Mouse (Mus musculus): ENCODE measurements around the gene Rptor. TPM values are rescaled to one million over a fixed set of nuclear protein-coding genes. Genes with fewer than 3 reads are reported as not detected.

Rptor gene
- 18.3 and 19.0 TPM in 2 replicates for polyA plus RNA-seq (2016; fragmentation: Nextera tagmentation; extraction: Ambion mirVana)

- Histone ChIP-seq H3K9ac (replicated peaks) (peak within 1 kb of the TSS; percentile 98), H3K4me3 (peak within 1 kb of the TSS; percentile 100), H3K4me1 (peaks cover 11% of the 10 kb centered on the region), H3K27me3 (no peaks in the 10 kb centered on the region), H3K36me3 (no peaks in the 10 kb centered on the region; the same call in 1 of the 2 replicates), H3K4me2 (replicated peaks) (peak within 1 kb of the TSS; percentile 94), H3K9me3 (no peaks in the 10 kb centered on the region), H3K27ac (replicated peaks) (peak within 1 kb of the TSS; percentile 84)
- peak; percentile 97 for ATAC-seq (ENCODE audit: low FRiP score, low read depth)
- under 1% methylated on average over 63 of the region's 63 CpGs for WGBS
Observed at GRCm38 (mm10) chr11:119602763-119603526, at the start of gene Rptor. TSS of gene Rptor (plus strand) at chr11:119602905.

DNA sequence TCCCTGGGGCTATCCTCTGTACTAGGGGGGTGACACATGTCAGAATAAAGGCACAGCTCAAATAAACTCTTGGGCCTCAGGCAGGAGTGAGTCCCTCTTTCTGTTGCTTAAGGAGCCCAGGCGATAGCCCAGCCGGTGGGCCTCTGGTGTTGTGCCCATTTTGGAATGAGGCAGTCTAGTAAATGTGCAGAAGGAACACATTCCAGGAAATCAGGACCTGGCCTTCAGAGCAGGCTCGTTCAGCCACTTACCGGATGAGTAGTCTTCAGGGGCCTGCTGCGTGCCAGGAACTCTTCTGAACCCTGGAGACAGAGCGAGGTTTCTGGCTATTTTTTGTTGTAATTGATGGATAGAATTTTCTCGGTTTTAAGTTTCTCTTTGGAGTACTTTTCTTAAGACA lies 48.0 kb upstream of the Rptor start:
- H3K9me3 ChIP-seq, result no peaks in the 10 kb centered on the region
- H3K4me3 ChIP-seq, result no peak overlapping the region
- peaks cover 39% of the 10 kb centered on the region for H3K4me1 ChIP-seq
- H3K27ac ChIP-seq (replicated peaks), result no peak overlapping the region
- WGBS, result 87% methylated on average over 7 of the region's 7 CpGs
- H3K9ac ChIP-seq (replicated peaks), result no peak overlapping the region
- ATAC-seq (ENCODE audit: low FRiP score, low read depth), result no peak
- no peak overlapping the region for H3K4me2 ChIP-seq (replicated peaks)
- no peaks in the 10 kb centered on the region for H3K36me3 ChIP-seq
- H3K27me3 ChIP-seq, result peaks cover 83% of the 10 kb centered on the region

- Histone ChIP-seq H3K9me3 (no peaks in the 10 kb centered on the region), H3K36me3 (no peaks in the 10 kb centered on the region), H3K4me2 (replicated peaks) (no peak overlapping the region), H3K27ac (replicated peaks) (no peak overlapping the region), H3K9ac (replicated peaks) (no peak overlapping the region), H3K27me3 (peaks cover 83% of the 10 kb centered on the region), H3K4me3 (no peak overlapping the region), H3K4me1 (peaks cover 41% of the 10 kb centered on the region)
- ATAC-seq (ENCODE audit: low FRiP score, low read depth), result no peak
- WGBS, result 85% methylated on average over 7 of the region's 7 CpGs
Observed at GRCm38 (mm10) chr11:119555170-119555569, 47.5 kb upstream of the Rptor start.

DNA sequence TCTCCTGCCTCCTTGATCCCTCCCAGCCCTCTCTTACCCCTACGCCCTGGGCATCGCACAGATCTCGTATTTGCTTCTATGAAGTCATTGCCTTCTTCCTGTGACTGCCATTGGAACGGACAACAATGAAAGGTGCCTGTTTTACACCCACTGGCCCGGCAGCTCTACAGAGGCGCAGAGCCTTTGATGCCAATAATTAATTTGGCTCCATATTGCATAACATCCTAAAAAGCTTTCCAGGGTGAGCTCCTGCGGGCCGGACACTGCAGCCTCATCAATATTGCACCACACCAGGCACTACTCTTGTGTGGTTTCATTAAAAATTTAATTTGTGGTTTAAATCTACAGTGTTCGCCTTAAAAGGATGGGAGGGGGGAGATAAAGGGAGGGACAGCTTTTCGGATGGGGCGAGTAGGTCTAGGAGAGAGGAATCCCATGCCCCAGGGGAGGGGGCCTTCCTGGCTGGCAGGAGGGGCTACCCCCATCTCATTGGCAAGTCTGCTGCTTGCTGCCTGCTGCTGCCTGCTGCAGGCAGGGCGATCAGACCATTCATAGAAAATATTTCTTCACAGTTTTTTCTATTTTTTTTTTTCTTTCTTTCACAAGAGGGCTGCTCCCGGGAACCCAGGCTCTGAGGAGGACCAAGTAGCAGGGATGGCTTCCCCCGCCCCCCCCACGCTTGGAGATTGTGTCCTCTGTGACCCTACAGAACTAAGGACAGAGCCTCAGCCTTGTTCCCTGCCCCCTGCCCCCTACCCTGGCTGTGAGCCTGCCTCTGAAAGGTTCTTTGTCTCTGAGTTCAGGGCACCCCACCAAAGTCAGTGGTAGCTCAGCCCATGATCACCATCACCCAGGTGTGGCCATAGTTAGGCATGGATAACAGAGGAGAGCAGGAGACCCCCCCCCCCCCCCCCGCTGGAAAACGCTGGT lies 44.5 kb upstream of the Rptor start:
- Histone ChIP-seq H3K4me1 (peaks cover 30% of the 10 kb centered on the region), H3K4me2 (replicated peaks) (peak overlapping the region; percentile 37), H3K27ac (replicated peaks) (peak overlapping the region; percentile 87), H3K4me3 (no peak overlapping the region), H3K36me3 (no peaks in the 10 kb centered on the region), H3K9ac (replicated peaks) (0 out of 2 replicates have a peak overlapping the region, but pooled peaks have one; percentile 0), H3K9me3 (no peaks in the 10 kb centered on the region), H3K27me3 (peaks cover 79% of the 10 kb centered on the region)
- WGBS, result 17% methylated on average over 17 of the region's 17 CpGs
- ATAC-seq (ENCODE audit: low FRiP score, low read depth), result peak; percentile 57

DNA sequence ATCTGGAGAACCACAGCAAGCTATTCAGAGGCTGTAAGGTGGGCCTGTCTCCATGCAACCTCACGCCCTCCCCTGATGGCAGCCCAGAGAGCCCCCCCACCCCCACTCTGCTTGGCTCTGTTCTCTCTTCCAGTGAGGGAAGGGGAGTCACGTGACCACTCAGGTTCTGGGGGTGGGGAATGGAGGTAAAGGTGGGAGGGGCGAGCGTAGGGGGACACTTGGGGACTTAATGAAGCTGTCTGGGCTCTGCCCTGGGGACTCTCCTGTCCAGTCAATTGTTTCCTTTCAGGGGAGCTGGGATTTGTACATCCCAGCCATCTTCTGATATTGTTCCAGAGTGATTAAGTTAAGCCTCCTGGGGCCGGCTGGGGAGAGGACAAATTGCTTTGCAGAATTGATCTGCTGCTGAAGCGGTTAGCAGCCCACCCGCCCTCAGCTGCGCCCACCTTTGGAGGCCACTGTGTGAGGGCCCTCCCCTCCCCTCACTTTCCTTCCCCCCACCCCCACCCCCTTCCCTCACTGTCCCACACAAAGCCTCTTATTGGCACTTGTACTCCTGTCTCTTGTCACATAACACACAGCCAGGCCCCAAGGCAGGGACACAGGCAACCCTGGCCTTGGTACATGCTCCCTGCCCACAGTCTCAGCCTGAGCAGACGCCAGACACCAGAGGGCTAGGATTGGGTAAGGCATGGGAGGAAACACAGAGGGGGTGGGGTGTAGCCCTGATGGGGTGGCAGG lies 43.7 kb upstream of the Rptor start:
- 6% methylated on average over 8 of the region's 9 CpGs for WGBS

DNA sequence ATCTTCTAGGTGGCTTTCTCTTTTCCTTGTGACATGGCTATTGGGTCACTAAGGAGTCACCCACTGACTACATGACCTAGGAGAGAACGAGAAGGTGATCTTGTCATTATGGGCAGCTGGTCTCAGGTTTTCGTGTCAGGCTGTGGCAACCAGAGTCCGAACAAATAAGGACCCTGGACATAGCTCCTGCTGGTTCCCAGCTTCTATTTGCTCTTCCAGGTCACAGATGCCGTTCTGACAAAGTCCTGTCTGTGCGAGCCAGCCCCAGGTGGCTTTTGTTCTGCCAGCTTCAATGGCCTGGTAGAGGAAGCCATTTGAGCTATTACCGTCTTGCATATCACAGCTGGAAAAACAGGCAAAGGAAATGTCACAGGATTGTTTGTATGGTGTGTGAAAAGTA lies 40.4 kb upstream of the Rptor start:
- H3K4me2 ChIP-seq (replicated peaks), result no peak overlapping the region
- peaks cover 67% of the 10 kb centered on the region for H3K27me3 ChIP-seq
- no peaks in the 10 kb centered on the region for H3K9me3 ChIP-seq
- 37% methylated on average over 6 of the region's 6 CpGs for WGBS
- no peak overlapping the region for H3K27ac ChIP-seq (replicated peaks)
- H3K36me3 ChIP-seq, result no peaks in the 10 kb centered on the region
- no peak for ATAC-seq (ENCODE audit: low FRiP score, low read depth)
- no peak overlapping the region for H3K9ac ChIP-seq (replicated peaks)
- peaks cover 41% of the 10 kb centered on the region for H3K4me1 ChIP-seq
- no peak overlapping the region for H3K4me3 ChIP-seq

More for the DNA sequence above, 43.7 kb upstream of the Rptor start:
- Histone ChIP-seq H3K27ac (replicated peaks) (peak overlapping the region; percentile 87), H3K4me2 (replicated peaks) (peak overlapping the region; percentile 37), H3K27me3 (peaks cover 81% of the 10 kb centered on the region), H3K9ac (replicated peaks) (peak overlapping the region; percentile 31), H3K4me1 (peaks cover 30% of the 10 kb centered on the region), H3K4me3 (no peak overlapping the region), H3K36me3 (no peaks in the 10 kb centered on the region), H3K9me3 (no peaks in the 10 kb centered on the region)
- ATAC-seq (ENCODE audit: low FRiP score, low read depth), result peak; percentile 75

- no peak overlapping the region for H3K27ac ChIP-seq (replicated peaks)
- H3K4me2 ChIP-seq (replicated peaks), result no peak overlapping the region
Observed at GRCm38 (mm10) chr11:119563166-119563565, 39.5 kb upstream of the Rptor start.

GRCm38 (mm10) chr11:119564383-119564782 lies 38.3 kb upstream of the Rptor start:
- ATAC-seq (ENCODE audit: low FRiP score, low read depth), result no peak
- H3K27me3 ChIP-seq, result peaks cover 61% of the 10 kb centered on the region

More at GRCm38 (mm10) chr11:119563166-119563565, 39.5 kb upstream of the Rptor start:
- H3K4me1 ChIP-seq, result peaks cover 32% of the 10 kb centered on the region
- WGBS, result 77% methylated on average over 9 of the region's 9 CpGs
- H3K4me3 ChIP-seq, result no peak overlapping the region
- H3K9me3 ChIP-seq, result 0 out of 2 replicates have a peak, but pooled peaks cover 2% of the 10 kb centered on the region
- no peaks in the 10 kb centered on the region for H3K36me3 ChIP-seq
- ATAC-seq (ENCODE audit: low FRiP score, low read depth), result no peak
- peaks cover 62% of the 10 kb centered on the region for H3K27me3 ChIP-seq
- H3K9ac ChIP-seq (replicated peaks), result no peak overlapping the region

GRCm38 (mm10) chr11:119565021-119565420 lies 37.7 kb upstream of the Rptor start:
- H3K36me3 ChIP-seq, result no peaks in the 10 kb centered on the region
- 0 out of 2 replicates have a peak, but pooled peaks cover 3% of the 10 kb centered on the region for H3K9me3 ChIP-seq
- 72% methylated on average over 7 of the region's 7 CpGs for WGBS
- H3K9ac ChIP-seq (replicated peaks), result no peak overlapping the region; the same call in 1 of the 2 replicates
- peaks cover 14% of the 10 kb centered on the region for H3K4me1 ChIP-seq
- no peak overlapping the region for H3K4me2 ChIP-seq (replicated peaks)
- H3K27ac ChIP-seq (replicated peaks), result 0 out of 2 replicates have a peak overlapping the region, but pooled peaks have one; percentile 31
- H3K4me3 ChIP-seq, result no peak overlapping the region
- H3K27me3 ChIP-seq, result peaks cover 60% of the 10 kb centered on the region
- ATAC-seq (ENCODE audit: low FRiP score, low read depth), result no peak

More at GRCm38 (mm10) chr11:119564383-119564782, 38.3 kb upstream of the Rptor start:
- Histone ChIP-seq H3K9me3 (0 out of 2 replicates have a peak, but pooled peaks cover 3% of the 10 kb centered on the region), H3K4me1 (peaks cover 20% of the 10 kb centered on the region), H3K36me3 (no peaks in the 10 kb centered on the region), H3K4me2 (replicated peaks) (no peak overlapping the region), H3K9ac (replicated peaks) (no peak overlapping the region), H3K4me3 (no peak overlapping the region), H3K27ac (replicated peaks) (no peak overlapping the region)
- 87% methylated on average over 10 of the region's 10 CpGs for WGBS

DNA sequence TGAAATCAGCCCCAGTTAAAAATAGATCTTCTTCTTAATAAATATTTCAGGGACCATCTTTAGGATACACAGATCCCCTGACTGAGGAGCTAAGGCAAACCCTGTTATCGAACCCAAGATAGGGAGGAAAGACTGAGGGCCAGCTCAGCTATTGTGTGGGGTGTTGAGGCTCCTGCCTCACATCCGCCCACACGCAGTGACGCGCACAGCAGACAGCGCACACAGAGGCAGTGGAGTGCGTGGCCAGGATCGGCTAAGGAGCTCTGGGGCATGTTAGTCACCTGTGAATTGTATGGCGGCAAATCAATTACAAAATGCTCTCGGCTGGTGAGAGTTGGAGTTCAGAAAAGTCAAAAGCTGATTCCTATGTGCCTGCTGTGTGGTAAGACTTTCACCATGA lies 37.0 kb upstream of the Rptor start:
- H3K9me3 ChIP-seq, result 0 out of 2 replicates have a peak, but pooled peaks cover 3% of the 10 kb centered on the region
- H3K27me3 ChIP-seq, result peaks cover 59% of the 10 kb centered on the region
- peak overlapping the region; percentile 31; the same call in 1 of the 2 replicates for H3K27ac ChIP-seq (replicated peaks)

DNA sequence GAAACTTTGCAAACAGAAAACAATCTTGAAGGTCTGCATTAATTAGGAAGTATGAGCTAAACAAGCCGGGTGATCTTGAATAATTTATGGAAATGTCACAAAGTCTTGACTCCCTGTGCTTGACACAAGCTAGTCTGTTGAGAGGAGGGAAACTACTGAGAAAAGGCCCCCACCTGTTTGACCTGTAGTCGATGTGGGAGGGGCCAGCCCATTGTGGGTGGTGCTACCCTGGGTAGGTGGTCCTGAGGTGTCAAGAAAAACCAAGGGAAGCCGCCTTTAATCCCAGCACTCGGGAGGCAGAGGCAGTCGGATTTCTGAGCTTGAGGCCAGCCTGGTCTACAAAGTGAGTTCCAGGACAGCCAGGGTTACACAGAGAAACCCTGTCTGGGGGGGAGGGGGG lies 36.5 kb upstream of the Rptor start:
- Histone ChIP-seq H3K4me3 (no peak overlapping the region), H3K36me3 (no peaks in the 10 kb centered on the region), H3K9ac (replicated peaks) (no peak overlapping the region), H3K9me3 (0 out of 2 replicates have a peak, but pooled peaks cover 3% of the 10 kb centered on the region), H3K27ac (replicated peaks) (no peak overlapping the region), H3K4me1 (peaks cover 16% of the 10 kb centered on the region), H3K4me2 (replicated peaks) (no peak overlapping the region), H3K27me3 (peaks cover 57% of the 10 kb centered on the region)
- WGBS, result 57% methylated on average over 5 of the region's 5 CpGs
- ATAC-seq (ENCODE audit: low FRiP score, low read depth), result no peak

More for the DNA sequence above, 37.0 kb upstream of the Rptor start:
- no peaks in the 10 kb centered on the region for H3K36me3 ChIP-seq
- no peak overlapping the region for H3K4me3 ChIP-seq
- WGBS, result 35% methylated on average over 10 of the region's 10 CpGs
- H3K4me1 ChIP-seq, result peaks cover 16% of the 10 kb centered on the region
- H3K9ac ChIP-seq (replicated peaks), result no peak overlapping the region; the same call in 1 of the 2 replicates
- H3K4me2 ChIP-seq (replicated peaks), result no peak overlapping the region
- no peak for ATAC-seq (ENCODE audit: low FRiP score, low read depth)

Measured in midbrain, embryonic 12.5 days (tissue).